Mouse (Mus musculus) ES-E14 (cell line): Measurements from ENCODE around the gene Clic4. TPM values are rescaled to one million over a fixed set of nuclear protein-coding genes. Genes with fewer than 3 reads are reported as not detected.

Experiments used
- DNase-seq: peaks from one replicate; pipeline ENCODE4 v3.0.0-alpha.2; 2013; ENCODE audit warnings: low read depth, low spot score
- H3K27ac ChIP-seq: 2 replicates; pipeline ENCODE4 v1.5.1; 2012; ENCODE audit warnings: low read depth, mild to moderate bottlenecking, low read length, moderate library complexity, mixed read lengths; ENCODE audit not compliant: poor library complexity, insufficient read depth, severe bottlenecking
- H3K36me3 ChIP-seq: 2 replicates; pipeline ENCODE4 v1.6.1; 2012; ENCODE audit warnings: mild to moderate bottlenecking, low read length, moderate library complexity, mixed read lengths; ENCODE audit not compliant: control insufficient read depth, poor library complexity, insufficient read depth, severe bottlenecking
- H3K4me1 ChIP-seq, 2 experiments: fragments of 150-350 bp in 1 of 2; sonication (generic) in 1 of 2; 2 replicates each; pipeline ENCODE4 v1.6.1; 2012; ENCODE audit warnings: low read length in 2 of 2, mild to moderate bottlenecking in 1 of 2, mixed read lengths in 1 of 2; ENCODE audit not compliant: control insufficient read depth in 2 of 2, insufficient read depth in 2 of 2, poor library complexity in 1 of 2
- H3K4me3 ChIP-seq, 2 experiments: fragments of 150-350 bp in 1 of 2; sonication (generic) in 1 of 2; 2 replicates each; pipeline ENCODE4 v1.5.1; 2012; ENCODE audit warnings: low read length in 2 of 2, low read depth in 1 of 2, mild to moderate bottlenecking in 1 of 2, mixed read lengths in 1 of 2; ENCODE audit not compliant: insufficient read depth in 1 of 2, poor library complexity in 1 of 2, severe bottlenecking in 1 of 2
- H3K9ac ChIP-seq: 2 replicates; pipeline ENCODE4 v1.6.1; 2012; ENCODE audit warnings: low read depth, mild to moderate bottlenecking, low read length, mixed read lengths; ENCODE audit not compliant: poor library complexity, insufficient read depth, severe bottlenecking
- H3K9me3 ChIP-seq: fragments of 150-350 bp; sonication (generic); 2 replicates; pipeline ENCODE4 v1.6.1; 2012; ENCODE audit warnings: low read depth, mild to moderate bottlenecking, low read length; ENCODE audit not compliant: control insufficient read depth, insufficient read depth
- CHD2 ChIP-seq: IDR thresholded peaks from 2 replicates; pipeline ENCODE4 v1.6.1; 2014; ENCODE audit warnings: mild to moderate bottlenecking, low read depth, low read length, inconsistent platforms
- HCFC1 ChIP-seq: IDR thresholded peaks from 2 replicates; pipeline ENCODE4 v1.6.1; 2012; ENCODE audit warnings: low read length, inconsistent platforms, borderline replicate concordance; ENCODE audit not compliant: insufficient read depth
- MAFK ChIP-seq: IDR thresholded peaks from 2 replicates; pipeline ENCODE4 v1.6.1; 2014; ENCODE audit warnings: mild to moderate bottlenecking, low read depth, low read length, inconsistent platforms; ENCODE audit not compliant: insufficient read depth
- ZC3H11A ChIP-seq: IDR thresholded peaks from 2 replicates; pipeline ENCODE4 v1.6.1; 2012; ENCODE audit warnings: low read depth, mild to moderate bottlenecking, inconsistent platforms, low read length, borderline replicate concordance
- ZNF384 ChIP-seq: IDR thresholded peaks from 2 replicates; pipeline ENCODE4 v1.6.1; 2012; ENCODE audit warnings: low read depth, low read length, inconsistent platforms
- in situ Hi-C, 2 experiments: fragments of 600-800 bp; cut with MboI; formaldehyde crosslinking; loops; one replicate each; pipeline ENCODE4 v1.15.1; 2025; ENCODE audit warnings: low sequenced_read_pairs in 2 of 2, inconsistent platforms in 1 of 2; ENCODE audit not compliant: unreplicated experiment in 2 of 2
- total RNA-seq: library from RNA; depleted of rRNA; stranded (reverse); fragments of 300-350 nt; gene quantifications from 2 replicates; pipeline ENCODE4 v1.2.3, GENCODE M21; 2012

Clic4 gene
- total RNA-seq, 1 experiment = 69.3 TPM

DNA sequence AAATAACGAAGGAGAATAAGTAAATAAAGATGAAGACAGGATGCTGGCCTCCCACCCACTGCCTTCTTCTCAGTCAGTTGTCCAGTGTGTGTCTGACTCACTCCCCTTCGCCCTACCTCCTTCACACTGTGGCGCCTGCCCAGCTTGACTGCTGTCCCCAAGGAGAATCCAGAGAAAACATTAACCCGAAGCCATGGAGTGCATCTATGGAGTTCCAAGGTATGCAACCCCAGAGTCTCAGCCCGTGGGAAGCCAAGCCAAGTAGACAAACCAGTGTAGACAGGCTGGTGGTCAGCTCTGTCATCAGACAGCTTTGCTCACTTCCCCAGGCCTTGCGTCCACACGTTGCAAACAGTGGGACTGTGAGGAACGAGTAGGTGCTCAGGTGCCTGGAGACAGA, 37.8 kb upstream of the Clic4 start:
- H3K36me3 ChIP-seq = no peaks in the 10 kb centered on the region
- H3K4me3 ChIP-seq = no peak overlapping the region
- no peaks in the 10 kb centered on the region for H3K9me3 ChIP-seq
- DNase-seq = no peak
- H3K9ac ChIP-seq = no peak overlapping the region
- peaks cover 20 to 34% of the 10 kb centered on the region in 2 experiments; a peak in 2 of 4 replicates for H3K4me1 ChIP-seq
- H3K27ac ChIP-seq = no peak overlapping the region
- in situ Hi-C loops = loop anchor here in 1 of 2 experiments (10.0 kb wide), 1 partner anchor 96 kb away; no protein-coding TSS in a partner anchor
- TF ChIP-seq ZNF384 = no peak
- TF ChIP-seq HCFC1 = no peak
- no peak for TF ChIP-seq ZC3H11A
- TF ChIP-seq MAFK = no peak
- TF ChIP-seq CHD2 = no peak

DNA sequence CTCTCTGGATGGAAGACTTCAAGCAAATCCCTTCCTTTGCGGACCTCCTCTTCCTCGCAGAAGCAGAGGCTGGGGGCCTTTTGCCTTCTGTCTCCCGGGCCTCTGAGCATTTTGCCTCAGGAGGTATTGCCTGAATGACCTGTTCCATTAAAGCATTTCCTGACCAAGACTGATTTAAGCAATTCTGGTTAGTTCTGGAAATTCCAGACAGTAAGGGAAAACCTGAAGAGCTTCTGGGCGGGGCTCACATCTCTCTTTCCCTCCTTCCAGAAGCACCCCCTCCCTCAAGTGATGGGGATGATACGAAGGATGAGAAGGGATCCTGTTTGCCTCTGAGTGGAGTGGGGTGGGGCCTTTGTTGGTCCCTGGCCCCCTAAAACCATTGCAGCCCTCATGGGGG, 37.1 kb upstream of the Clic4 start:
- Histone ChIP-seq H3K4me1 (peaks cover 20 to 36% of the 10 kb centered on the region in 2 experiments; a peak in 2 of 4 replicates), H3K4me3 (no peak overlapping the region), H3K9me3 (no peaks in the 10 kb centered on the region), H3K27ac (peak overlapping the region; percentile 7; the same call in 1 of the 2 replicates), H3K9ac (no peak overlapping the region), H3K36me3 (no peaks in the 10 kb centered on the region)
- TF ChIP-seq MAFK (no peak), CHD2 (no peak), ZNF384 (no peak), HCFC1 (no peak), ZC3H11A (no peak)
- no peak for DNase-seq
- in situ Hi-C loops = loop anchor here in 1 of 2 experiments (10.0 kb wide), 1 partner anchor 95 kb away; no protein-coding TSS in a partner anchor

- Histone ChIP-seq H3K9ac (no peak overlapping the region), H3K27ac (peak overlapping the region; percentile 7; the same call in 1 of the 2 replicates), H3K4me3 (no peak overlapping the region), H3K36me3 (no peaks in the 10 kb centered on the region), H3K9me3 (no peaks in the 10 kb centered on the region), H3K4me1 (peaks cover 20 to 36% of the 10 kb centered on the region in 2 experiments; a peak in 2 of 4 replicates)
- in situ Hi-C loops = no loop called here
- no peak for DNase-seq
- no peak for TF ChIP-seq CHD2
- TF ChIP-seq HCFC1 = no peak
- no peak for TF ChIP-seq MAFK
- TF ChIP-seq ZC3H11A = no peak
- TF ChIP-seq ZNF384 = no peak
Measured at GRCm38 (mm10) chr4:135309112-135309659, 36.6 kb upstream of the Clic4 start.

- Histone ChIP-seq H3K27ac (peak overlapping the region; percentile 80), H3K36me3 (no peaks in the 10 kb centered on the region), H3K9ac (peak overlapping the region; percentile 41), H3K4me3 (peak overlapping the region; percentile 50 to 51), H3K9me3 (no peaks in the 10 kb centered on the region), H3K4me1 (peaks cover 16 to 35% of the 10 kb centered on the region in 2 experiments; a peak in 2 of 4 replicates)
- DNase-seq = peak; percentile 74
- in situ Hi-C loops = no loop called here
- TF ChIP-seq CHD2 (no peak; the same call in 1 of the 2 replicates), ZNF384 (no peak), HCFC1 (no peak), MAFK (no peak), ZC3H11A (no peak)
Measured at GRCm38 (mm10) chr4:135306971-135307632, 34.5 kb upstream of the Clic4 start.

GRCm38 (mm10) chr4:135306533-135306932, 33.9 kb upstream of the Clic4 start:
- H3K4me3 ChIP-seq = peak overlapping the region; percentile 26 to 50

More at GRCm38 (mm10) chr4:135306533-135306932, 33.9 kb upstream of the Clic4 start:
- H3K9ac ChIP-seq = peak overlapping the region; percentile 41
- H3K9me3 ChIP-seq = no peaks in the 10 kb centered on the region
- H3K4me1 ChIP-seq = peaks cover 16 to 39% of the 10 kb centered on the region in 2 experiments; a peak in 2 of 4 replicates
- in situ Hi-C loops = no loop called here
- DNase-seq = no peak
- peak overlapping the region; percentile 80 for H3K27ac ChIP-seq
- no peaks in the 10 kb centered on the region for H3K36me3 ChIP-seq
- TF ChIP-seq HCFC1 (no peak), CHD2 (no peak), ZNF384 (no peak), ZC3H11A (no peak), MAFK (no peak)
